Mouse (Mus musculus): ENCODE measurements around the gene Gad1.

The Gad1 gene

GRCm38 (mm10) chr2:70552772-70553171 is at the start of gene Gad1:
Gene Gad1 (plus strand): TSS chr2:70553072.
- no peak for DNase-seq

GRCm38 (mm10) chr2:70503436-70503835 is 49.4 kb upstream of the Gad1 start:
- DNase-seq = no peak

DNA sequence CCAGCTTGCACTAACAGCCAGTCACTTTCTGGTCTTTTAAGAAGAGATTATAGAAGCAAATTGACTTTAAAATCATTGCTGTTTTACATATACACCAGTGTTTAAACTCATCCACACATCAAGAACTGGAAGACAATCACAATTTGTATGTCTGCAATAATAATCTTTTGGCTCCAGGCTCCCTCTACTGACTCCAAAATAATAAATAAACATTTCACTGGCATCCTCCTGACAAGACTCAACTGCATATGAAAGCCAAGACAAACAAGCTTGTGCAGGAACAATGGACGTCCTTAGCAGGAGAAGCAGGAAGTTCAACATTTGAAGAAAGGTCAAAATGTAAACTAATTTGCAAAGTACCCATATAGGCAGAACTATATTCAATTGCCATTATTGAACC is 47.6 kb upstream of the Gad1 start:
- DNase-seq = peak; percentile 19

- peak; percentile 43 for DNase-seq
These were observed 47.0 kb upstream of the Gad1 start for GRCm38 (mm10) chr2:70505896-70506295.

- DNase-seq = no peak
These were observed 46.5 kb upstream of the Gad1 start for GRCm38 (mm10) chr2:70506372-70506771.

DNA sequence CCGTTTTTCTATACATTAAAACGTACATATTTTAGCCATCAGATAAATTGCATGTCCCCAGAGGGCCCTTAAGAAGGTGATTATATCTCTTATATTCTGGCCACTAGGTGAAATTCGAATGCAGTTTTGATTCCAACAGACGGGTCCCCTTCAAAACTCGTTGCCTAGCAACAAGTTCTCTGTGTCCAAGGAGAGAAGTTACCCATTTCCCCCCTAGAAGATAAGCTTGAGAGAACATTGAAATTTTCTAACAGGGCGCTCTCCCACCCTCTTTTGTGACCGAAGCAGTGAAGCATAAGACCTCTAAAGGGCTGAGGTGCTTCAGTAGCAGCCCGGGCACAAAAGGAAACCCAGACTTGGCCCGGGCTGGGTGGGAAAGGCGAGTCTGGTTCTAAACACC is 44.4 kb upstream of the Gad1 start, which contains the start of gene Erich2:
Gene Erich2 (plus strand): TSS at position 324 of the 400 bp plus-strand sequence.
- DNase-seq = no peak

DNA sequence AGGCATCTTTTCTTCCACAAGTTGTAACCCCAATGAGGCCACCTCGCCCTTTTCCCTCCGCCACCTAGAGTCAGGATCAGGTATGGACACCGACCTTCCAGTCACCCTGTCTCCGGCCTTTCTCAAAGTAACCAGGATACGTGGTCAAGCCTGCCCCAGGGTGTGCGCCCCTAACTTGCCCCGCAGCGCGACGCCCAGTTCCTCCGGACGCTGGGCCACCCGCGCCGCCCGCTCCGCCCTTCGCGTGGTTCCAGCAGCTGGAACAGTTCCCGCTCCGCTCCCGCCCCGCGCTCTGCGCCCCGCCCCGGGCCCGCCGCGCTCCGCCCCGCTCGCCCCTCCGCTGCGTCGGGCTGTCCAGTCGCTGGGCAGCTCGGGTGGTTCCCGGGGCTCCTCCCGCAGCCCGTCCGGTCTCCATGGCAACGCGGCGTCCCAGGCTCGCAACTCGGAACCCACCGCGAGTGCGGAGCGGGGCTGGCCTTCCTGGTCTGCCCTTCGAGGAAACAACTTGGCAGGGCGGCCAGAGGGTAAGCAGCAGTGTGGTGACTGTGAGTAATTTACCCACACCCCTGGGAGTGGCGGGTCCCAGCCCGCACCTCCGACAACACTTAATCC is 43.7 kb upstream of the Gad1 start:
- peak; percentile 92 for DNase-seq

- DNase-seq = peak; percentile 61
These were observed 14.6 kb upstream of the Gad1 start for GRCm38 (mm10) chr2:70538283-70538682.

- DNase-seq = no peak
These were observed 2.2 kb upstream of the Gad1 start for GRCm38 (mm10) chr2:70550671-70551070.

DNA sequence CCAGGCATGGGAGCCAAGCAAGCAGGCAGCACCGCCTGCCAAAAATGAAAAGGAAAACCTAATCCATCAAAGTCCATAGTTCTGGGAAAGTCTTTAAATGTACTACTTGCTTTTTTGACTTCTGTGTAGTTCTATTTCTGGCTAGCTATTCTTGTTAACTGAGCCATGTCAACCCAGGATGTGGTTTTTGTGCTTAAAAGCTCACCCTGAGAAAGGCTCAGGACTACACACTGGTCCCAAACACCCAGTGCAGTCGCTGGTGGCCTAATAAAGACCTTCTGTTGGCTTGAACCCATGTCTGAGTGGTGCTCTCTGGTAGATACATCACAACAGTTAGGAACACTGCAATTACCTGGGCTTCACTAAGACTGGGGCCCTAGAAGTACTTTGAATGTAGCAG is 1.4 kb upstream of the Gad1 start:
- DNase-seq = no peak

- no peak for DNase-seq
These were observed 739 bp upstream of the Gad1 start for GRCm38 (mm10) chr2:70552067-70552598.

- DNase-seq = no peak
These were observed 954 bp downstream of the Gad1 start for GRCm38 (mm10) chr2:70553826-70554225.

DNA sequence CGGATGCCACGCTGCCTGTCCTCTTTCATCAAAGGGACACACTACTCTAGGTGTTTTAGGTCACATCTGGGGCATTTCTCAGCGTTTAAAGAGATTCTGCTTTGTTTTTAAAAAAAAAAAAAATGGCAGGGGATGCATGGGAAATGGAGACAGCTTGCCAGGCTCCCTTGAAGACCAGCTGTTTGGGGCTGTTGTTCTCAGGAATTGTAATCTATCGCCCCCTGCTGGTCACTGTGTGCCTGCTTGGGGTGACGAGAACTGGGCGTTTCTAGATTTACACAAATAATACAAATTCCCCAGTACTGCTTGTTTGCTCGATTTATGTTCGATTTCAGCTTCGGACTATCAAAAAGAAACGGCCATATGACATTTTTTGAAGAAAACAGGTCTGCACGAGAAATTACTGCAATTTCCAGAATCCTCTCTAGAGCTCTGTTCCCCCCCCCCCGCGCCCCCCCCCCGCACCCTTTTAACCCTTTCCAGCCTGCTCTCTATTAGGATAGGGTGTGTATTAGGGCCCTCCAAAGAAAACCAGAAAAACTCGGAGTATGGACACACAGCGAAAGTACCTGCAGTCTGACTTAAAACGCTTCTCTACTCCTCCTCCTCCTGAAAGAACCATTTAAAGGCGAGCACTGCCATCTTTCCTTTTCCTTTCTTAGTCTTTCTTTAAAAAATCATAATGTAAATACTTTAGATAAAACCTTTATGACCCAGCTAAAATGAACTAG is 5.4 kb downstream of the Gad1 start:
- DNase-seq = peak; percentile 90

DNA sequence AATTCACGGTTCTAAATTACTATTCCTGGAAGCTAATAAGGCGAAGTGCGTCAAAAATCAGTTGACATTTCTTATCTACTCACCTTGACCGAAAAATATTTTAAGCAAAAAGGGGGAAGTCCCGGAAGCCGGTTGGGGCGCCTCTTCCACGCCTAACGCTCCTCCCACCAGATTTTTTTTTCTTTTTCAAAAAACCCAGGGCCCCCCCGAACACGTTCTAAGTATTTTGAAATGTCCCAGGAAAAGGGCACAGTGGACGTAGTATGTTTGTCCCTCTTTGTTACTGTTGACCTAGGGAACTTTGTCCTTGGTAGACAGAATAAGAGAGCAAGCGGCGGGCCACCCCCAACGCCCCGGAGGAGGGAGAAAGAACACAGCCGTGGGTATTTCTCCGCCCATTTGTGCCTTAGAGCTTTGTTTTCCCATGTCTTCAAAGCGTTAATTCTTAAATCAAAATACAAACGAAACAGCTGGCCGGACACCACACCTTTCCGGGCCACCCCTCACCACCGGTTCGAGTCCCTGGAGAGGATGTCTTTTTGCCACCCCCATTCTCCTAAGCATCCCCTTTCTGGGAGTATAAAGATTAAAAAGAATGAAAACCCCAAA is 6.1 kb downstream of the Gad1 start:
- no peak for DNase-seq

DNA sequence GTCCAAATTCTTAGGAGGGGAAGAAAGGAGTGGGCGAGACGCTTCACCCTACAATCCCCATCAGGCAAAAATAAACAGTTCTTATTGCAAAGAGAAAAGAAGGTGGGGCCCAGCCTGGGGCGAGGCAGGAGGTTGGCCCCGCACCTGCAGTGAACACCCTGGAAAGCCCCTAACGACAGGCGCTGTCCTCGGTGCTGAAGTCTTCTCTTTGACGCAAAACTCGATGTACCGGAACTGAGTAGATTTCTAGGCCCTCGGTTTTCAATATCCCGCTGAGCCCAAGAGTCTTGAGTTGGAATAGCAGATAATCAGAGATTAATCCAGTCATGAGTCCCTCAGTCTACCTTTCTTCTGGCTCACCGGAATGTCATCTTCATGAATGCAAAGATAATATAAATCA is 6.6 kb downstream of the Gad1 start:
- peak; percentile 82 for DNase-seq

DNA sequence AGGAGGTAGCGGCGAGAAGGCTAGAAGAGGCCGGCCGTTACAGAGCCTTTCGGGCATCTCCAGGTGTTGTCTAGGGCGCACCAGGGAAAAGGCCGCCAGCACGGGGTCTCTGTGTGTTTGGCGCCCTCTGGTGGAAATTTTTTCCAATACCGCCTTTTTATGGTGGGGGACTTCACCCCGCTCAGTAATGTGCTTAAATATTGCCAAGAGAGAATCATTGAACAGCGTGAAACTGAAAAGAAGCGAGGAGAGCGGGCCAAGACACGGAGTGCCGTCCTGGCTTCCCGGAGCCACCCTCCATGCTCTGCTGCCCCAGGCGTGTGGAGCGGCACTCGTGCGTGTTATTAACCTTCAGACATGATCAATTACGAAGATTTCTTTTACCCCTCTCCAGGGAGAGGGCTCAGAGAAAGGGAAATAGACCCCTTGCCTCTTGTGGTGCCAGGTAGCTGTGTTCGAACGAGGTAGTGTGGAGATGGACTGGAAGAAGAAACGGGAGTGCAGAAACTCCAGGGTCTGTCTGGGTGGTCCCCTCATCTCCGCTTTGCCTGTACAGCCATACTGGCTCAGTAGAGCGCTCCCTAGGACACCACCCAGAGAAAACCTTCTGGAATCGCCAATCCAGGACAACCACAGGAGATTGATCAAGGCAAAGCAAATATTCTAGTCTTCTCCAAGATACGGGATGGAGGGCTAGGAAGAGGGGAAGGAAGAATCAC is 8.4 kb downstream of the Gad1 start:
- peak; percentile 58 for DNase-seq

- DNase-seq = no peak
These were observed 9.2 kb downstream of the Gad1 start for GRCm38 (mm10) chr2:70562011-70562491.

DNA sequence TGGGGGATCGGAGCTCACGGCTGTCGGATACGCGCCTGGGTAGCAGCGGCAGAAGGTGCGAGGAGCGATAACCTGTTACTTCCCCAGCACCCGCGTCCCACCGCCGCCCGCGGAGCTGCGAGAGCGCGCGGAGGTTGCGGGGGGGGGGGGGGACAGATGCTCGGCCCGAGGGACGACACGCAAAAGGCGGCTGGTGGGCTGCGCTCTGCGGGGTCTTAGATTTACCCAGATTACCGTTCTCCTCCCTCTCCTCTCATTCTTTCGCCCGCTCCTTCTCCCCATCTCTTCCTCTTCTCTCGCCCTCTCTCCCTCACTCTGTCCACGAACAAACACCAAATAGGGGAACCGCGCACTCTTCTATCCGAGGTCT is 9.7 kb downstream of the Gad1 start:
- DNase-seq = no peak

- DNase-seq = no peak
These were observed 10.3 kb downstream of the Gad1 start for GRCm38 (mm10) chr2:70562981-70563671.

DNA sequence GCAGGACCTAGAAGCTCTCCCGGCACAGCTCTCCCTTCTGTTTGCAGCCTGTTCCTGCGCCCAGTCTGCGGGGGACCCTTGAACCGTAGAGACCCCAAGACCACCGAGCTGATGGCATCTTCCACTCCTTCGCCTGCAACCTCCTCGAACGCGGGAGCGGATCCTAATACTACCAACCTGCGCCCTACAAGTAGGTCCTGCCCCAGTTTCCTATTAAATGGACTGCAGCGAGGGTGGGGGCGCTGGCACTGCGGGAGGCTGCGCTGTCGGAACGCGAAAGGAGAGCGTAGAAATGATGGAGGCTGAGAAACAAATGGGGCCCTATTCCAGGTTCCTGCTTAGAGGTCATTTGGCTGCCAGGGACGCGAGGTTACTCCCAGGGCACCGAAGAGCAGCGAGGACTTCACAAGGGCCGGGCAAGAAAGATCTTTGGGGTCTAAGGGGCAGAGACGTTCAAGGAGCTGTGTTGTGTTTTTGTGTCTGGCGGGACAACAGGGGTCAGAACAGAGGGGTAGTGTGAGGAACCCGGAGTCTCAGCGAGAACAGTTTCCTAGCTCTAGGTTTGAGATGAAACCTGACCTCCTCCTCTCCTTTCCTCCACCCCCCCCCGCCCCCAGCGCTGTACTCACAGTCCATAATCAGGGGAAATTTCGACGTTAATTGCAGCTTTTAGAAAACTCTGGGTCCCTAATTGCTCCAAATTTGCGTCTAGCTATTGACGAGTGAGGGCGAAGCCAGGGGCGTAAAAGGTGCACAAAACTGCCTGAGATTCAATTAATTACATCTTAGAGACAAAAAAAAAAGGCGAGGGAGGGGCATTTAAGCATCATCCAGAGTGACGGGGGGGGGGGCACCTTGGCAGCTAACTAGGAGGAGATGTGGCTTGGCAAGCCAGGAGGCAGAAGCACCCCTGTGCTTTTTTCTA is 11.1 kb downstream of the Gad1 start:
- no peak for DNase-seq

DNA sequence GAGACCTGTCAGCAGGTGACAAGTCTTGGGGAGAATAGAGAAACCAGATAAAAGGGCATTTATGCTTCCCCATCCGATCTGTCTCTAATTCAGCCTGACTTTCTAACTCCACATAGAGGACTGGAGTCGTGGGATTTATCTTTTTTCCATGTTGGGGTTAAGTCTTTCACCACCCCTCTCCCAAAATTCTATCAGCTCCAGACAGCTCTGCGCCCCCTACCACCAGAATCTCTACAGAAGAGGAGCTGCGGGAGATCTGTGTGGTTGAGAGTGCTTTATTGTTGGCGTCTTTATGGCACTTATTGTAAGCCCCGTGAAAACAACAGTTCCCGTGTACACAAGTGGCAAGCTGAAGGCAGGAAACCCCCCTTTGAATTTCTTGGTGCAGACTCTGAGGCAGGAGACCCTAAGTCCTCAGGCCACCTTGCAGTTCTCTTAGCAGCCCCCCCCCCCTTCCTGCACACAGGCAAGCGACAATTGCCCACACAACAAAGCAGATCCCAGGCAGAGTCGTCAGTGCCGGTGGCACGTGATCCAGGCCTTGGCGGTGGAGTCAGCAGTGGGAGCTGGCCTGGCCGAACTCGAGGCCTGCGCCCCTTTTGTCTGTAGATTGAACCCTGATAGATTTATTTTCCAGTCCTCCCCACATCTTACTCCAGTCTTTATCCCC is 11.9 kb downstream of the Gad1 start:
- no peak for DNase-seq

Measured in lung, postnatal 10 days (tissue).